Mouse (Mus musculus): ENCODE measurements around the gene Myef2. TPM values are rescaled to one million over a fixed set of nuclear protein-coding genes. Genes with fewer than 3 reads are reported as not detected.

Gene Myef2
- polyA plus RNA-seq, 1 experiment from 2014 or later = 195 TPM

DNA sequence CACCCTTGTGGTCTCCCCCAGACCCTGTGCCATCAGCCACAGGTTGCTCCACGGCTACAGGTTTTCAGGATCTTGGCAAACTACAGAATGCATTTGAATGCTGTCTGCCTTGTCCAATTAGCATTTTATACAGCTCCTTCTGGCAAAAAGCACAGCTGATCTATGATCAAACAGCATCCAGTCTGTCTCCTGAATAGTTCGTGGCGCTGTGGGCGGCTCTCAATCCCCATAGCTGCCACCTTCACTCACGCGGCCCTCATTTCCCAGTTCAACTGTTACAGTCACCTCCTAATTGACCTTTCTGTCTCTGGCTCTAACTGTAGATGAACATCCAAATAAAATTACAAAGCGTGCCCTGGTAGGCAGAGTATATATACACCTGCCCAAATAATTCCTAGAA is 56.1 kb downstream of the Myef2 start:
- H3K4me2 ChIP-seq = no peak overlapping the region
- no peaks in the 10 kb centered on the region for H3K27me3 ChIP-seq (replicated peaks)
- no peak for ATAC-seq (ENCODE audit: low FRiP score)
- H3K36me3 ChIP-seq = no peaks in the 10 kb centered on the region
- no peak overlapping the region for H3K9ac ChIP-seq (replicated peaks)
- no peaks in the 10 kb centered on the region for H3K9me3 ChIP-seq (replicated peaks)
- 76% methylated on average over 7 of the region's 7 CpGs for WGBS
- no peak overlapping the region for H3K27ac ChIP-seq (replicated peaks)
- no peaks in the 10 kb centered on the region for H3K4me1 ChIP-seq
- no peak overlapping the region for H3K4me3 ChIP-seq (replicated peaks)

DNA sequence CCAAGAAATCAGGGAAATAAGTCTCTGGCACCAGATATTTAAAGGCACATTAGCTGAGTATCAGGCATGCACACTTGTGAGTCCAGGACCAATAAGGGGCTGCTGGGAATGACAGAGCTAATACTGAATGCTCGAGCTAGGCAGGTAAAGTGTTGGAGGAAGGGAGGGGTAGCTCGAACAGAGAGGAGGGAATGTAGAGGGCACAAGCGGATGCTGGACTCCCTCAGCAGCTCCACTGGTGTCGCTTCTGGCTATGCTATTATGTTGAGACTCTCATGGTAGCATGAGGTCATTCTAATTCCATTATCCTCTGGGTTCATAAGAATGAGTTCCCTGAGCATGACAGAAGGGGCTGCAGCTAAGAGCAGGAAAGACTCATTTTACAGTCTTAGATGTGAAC is 60.5 kb downstream of the Myef2 start:
- Histone ChIP-seq H3K4me1 (no peaks in the 10 kb centered on the region), H3K9me3 (replicated peaks) (no peaks in the 10 kb centered on the region), H3K36me3 (no peaks in the 10 kb centered on the region), H3K27ac (replicated peaks) (no peak overlapping the region), H3K4me3 (replicated peaks) (no peak overlapping the region), H3K4me2 (no peak overlapping the region), H3K27me3 (replicated peaks) (no peaks in the 10 kb centered on the region), H3K9ac (replicated peaks) (no peak overlapping the region)
- no peak for ATAC-seq (ENCODE audit: low FRiP score)
- whole genome bisulfite sequencing = 64% methylated on average over 4 of the region's 4 CpGs

DNA sequence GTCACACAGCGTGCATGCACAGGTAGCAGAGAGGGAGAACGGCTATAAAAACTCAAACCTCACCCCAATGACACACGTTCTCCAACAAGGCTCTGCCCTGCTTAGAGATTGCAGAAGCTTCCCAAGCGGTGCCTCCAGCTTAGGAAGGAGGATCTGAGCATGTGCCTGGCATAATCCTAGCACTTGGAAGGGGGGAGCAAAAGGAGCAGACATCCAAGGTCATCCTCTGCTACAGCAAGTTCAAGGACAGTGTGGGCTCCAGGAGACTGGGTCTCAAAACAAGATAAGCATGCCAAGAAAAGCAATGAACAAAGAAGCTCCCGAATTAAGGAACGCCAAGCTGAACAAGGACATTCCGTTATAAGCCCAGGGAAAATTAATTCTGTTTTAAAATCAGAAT is 62.0 kb downstream of the Myef2 start:
- Histone ChIP-seq H3K36me3 (no peaks in the 10 kb centered on the region), H3K4me1 (0 out of 2 replicates have a peak, but pooled peaks cover 4% of the 10 kb centered on the region), H3K4me3 (replicated peaks) (no peak overlapping the region), H3K9me3 (replicated peaks) (no peaks in the 10 kb centered on the region), H3K4me2 (no peak overlapping the region), H3K9ac (replicated peaks) (no peak overlapping the region), H3K27ac (replicated peaks) (no peak overlapping the region), H3K27me3 (replicated peaks) (no peaks in the 10 kb centered on the region)
- 94% methylated on average over 7 of the region's 7 CpGs for WGBS
- no peak for ATAC-seq (ENCODE audit: low FRiP score)

DNA sequence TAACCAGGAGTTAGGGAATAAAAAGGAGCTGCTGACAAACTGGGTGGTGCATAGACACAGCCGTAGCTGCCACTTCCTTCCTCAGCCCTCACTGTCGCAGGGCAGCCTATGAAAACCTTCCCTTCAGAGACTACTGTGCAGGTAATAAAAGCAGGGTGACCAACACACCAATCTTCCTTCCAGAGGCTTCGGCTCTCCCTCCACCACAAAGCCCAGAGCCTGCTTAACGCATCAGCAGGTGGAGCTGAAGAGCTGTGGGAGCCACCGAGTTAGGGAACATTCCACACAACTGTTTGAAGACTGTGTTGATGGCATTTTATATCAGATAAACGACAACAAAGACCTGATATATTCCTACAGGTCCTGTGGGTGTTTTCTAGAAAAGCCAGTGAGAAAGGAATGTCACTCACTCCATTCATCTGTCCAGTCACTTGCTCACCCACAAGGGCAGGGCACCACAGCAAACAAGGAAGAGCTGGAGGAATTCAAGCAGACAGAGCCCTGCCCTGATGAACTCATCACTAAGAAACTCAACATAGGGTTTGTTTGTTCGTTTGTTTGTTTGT is 66.1 kb downstream of the Myef2 start:
- Histone ChIP-seq H3K9me3 (replicated peaks) (no peaks in the 10 kb centered on the region), H3K27ac (replicated peaks) (no peak overlapping the region), H3K9ac (replicated peaks) (no peak overlapping the region), H3K27me3 (replicated peaks) (no peaks in the 10 kb centered on the region), H3K4me1 (0 out of 2 replicates have a peak, but pooled peaks cover 4% of the 10 kb centered on the region), H3K36me3 (no peaks in the 10 kb centered on the region), H3K4me3 (replicated peaks) (no peak overlapping the region), H3K4me2 (no peak overlapping the region)
- WGBS = 33% methylated on average over 7 of the region's 7 CpGs
- ATAC-seq (ENCODE audit: low FRiP score) = no peak; the same call in 1 of the 2 replicates

DNA sequence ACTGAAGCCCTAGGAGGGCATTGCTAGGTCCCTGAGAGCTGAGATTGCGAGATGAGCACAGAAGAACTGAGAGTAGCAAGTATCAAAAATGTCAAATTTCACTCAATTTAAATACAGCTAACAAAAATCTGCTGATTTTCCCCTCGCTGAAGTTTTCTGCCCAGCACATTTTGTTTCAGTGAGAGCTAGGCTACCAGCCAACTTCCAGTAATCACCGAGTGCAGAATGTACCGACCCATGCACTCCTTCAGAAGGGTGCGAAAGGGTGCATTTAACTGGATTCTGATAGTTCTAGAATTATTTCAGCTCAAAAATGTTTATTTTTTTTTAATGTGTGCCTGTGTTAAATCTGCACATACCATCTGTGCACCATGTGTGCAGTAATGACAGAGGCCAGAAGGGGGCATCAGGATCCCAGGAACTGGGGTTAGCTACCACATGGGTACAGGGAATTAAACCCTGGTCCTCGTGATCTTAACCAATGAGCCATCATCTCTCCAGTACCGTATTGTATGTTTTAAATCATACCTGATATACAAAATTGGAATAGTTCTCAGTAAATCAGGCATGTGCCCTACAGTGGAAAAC is 68.1 kb downstream of the Myef2 start:
- Histone ChIP-seq H3K4me3 (replicated peaks) (no peak overlapping the region), H3K27ac (replicated peaks) (no peak overlapping the region), H3K36me3 (no peaks in the 10 kb centered on the region), H3K4me2 (no peak overlapping the region), H3K9me3 (replicated peaks) (no peaks in the 10 kb centered on the region), H3K27me3 (replicated peaks) (no peaks in the 10 kb centered on the region), H3K9ac (replicated peaks) (no peak overlapping the region), H3K4me1 (0 out of 2 replicates have a peak, but pooled peaks cover 4% of the 10 kb centered on the region)
- no peak for ATAC-seq (ENCODE audit: low FRiP score)
- WGBS = 90% methylated on average over 7 of the region's 7 CpGs

Other genes with a start within 250 kb of the Myef2 start
- 2.7 and 5.0 TPM in 2 replicates for gene Slc24a5, start 55.5 kb downstream of the Myef2 start, polyA plus RNA-seq (2015; fragmentation: Nextera tagmentation; extraction: Ambion mirVana)
- 21.9 and 29.0 TPM in 2 replicates for gene Ctxn2, start 13.0 kb upstream of the Myef2 start, polyA plus RNA-seq (2015; fragmentation: Nextera tagmentation; extraction: Ambion mirVana)
- 0.06 TPM in 2 replicates for gene Slc12a1, start 28.8 kb upstream of the Myef2 start, polyA plus RNA-seq (2015; fragmentation: Nextera tagmentation; extraction: Ambion mirVana)
- gene Dut, start 123.5 kb upstream of the Myef2 start, polyA plus RNA-seq (2015; fragmentation: Nextera tagmentation; extraction: Ambion mirVana) = 62.0 and 96.5 TPM in 2 replicates